Mouse (Mus musculus): ENCODE measurements at regions not wholly inside any gene's neighbourhood (a gene's known extent, or its start where the extent isn't known, plus 50 kb on each side); places are given as distances from the start of the nearest gene placed in this dataset.

GRCm38 (mm10) chr17:83927749-83928387 lies 80.1 kb upstream of the Haao start:
- 75% methylated on average over 6 of the region's 6 CpGs for WGBS
- no peak overlapping the region for H3K9ac ChIP-seq
- no peaks in the 10 kb centered on the region for H3K9me3 ChIP-seq
- no peak overlapping the region for H3K4me2 ChIP-seq
- no peaks in the 10 kb centered on the region for H3K36me3 ChIP-seq
- H3K27ac ChIP-seq = no peak overlapping the region
- H3K27me3 ChIP-seq = no peaks in the 10 kb centered on the region
- no peak for ATAC-seq (ENCODE audit: borderline replicate concordance, extremely low read depth, low FRiP score, low TSS enrichment)
- no peak overlapping the region for H3K4me3 ChIP-seq
- peaks cover 5% of the 10 kb centered on the region; the same call in 1 of the 2 replicates for H3K4me1 ChIP-seq

DNA sequence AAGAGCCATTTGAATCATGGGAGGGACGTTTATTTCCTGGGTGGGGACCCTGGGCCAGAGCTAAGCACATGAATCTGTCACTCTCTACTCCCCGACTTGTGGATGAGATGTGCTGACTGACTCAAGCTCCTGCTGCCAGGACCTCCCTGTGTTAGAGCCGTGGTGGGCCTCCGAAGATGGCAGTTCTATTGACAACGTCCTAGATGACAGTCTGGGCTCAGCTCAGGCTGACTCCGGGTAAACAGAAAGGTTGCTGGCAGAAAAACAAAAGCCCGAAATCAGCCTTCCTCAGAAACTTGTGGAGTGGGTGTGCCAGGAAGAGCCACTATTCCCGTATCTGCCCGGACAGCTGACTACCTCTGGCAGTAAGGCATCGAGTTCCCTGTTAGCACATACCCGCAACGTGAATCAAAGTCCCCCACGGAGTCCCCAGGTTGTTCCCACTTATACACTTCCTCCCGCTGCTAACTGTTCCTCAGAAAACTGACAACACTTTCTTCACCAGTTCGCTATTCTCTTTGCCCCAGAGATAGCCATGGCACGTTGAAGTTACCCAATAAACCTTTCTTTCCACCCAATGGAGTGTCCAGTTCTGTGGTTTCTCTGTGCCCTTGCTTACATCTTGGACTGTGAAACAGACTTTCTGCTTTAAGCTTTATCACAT lies 76.6 kb upstream of the Haao start:
- no peak overlapping the region for H3K4me3 ChIP-seq
- no peaks in the 10 kb centered on the region for H3K36me3 ChIP-seq
- no peak for ATAC-seq (ENCODE audit: borderline replicate concordance, extremely low read depth, low FRiP score, low TSS enrichment)
- H3K9ac ChIP-seq = no peak overlapping the region
- peaks cover 5% of the 10 kb centered on the region; the same call in 1 of the 2 replicates for H3K4me1 ChIP-seq
- 44% methylated on average over 16 of the region's 16 CpGs for WGBS
- H3K9me3 ChIP-seq = no peaks in the 10 kb centered on the region
- no peak overlapping the region for H3K4me2 ChIP-seq
- H3K27ac ChIP-seq = no peak overlapping the region
- H3K27me3 ChIP-seq = no peaks in the 10 kb centered on the region; the same call in 1 of the 2 replicates

DNA sequence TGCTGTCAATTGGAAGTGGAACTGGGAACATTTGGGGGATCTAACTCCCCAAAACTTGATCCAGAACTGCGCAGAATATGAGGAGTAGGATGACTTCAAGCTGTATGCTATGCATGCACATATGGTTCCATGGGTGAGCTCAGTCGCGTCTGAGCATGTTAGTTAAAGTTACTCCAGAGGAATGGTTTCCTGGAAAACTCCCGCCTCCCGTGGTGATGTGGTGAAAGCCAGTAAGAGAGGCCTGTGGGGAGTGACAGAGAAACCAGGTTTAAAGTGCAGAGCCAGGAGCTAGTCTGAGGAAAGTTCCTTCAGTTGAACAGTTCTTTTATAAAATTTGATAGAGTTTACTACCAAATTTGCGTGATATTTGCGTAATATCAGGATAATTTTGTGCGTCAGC lies 73.1 kb upstream of the Haao start:
- H3K9me3 ChIP-seq = no peaks in the 10 kb centered on the region
- H3K27ac ChIP-seq = no peak overlapping the region
- WGBS = 76% methylated on average over 8 of the region's 8 CpGs
- H3K4me1 ChIP-seq = peaks cover 33% of the 10 kb centered on the region
- no peak overlapping the region for H3K4me3 ChIP-seq
- H3K9ac ChIP-seq = no peak overlapping the region
- H3K36me3 ChIP-seq = no peaks in the 10 kb centered on the region
- no peak for ATAC-seq (ENCODE audit: borderline replicate concordance, extremely low read depth, low FRiP score, low TSS enrichment)
- no peak overlapping the region for H3K4me2 ChIP-seq
- H3K27me3 ChIP-seq = no peaks in the 10 kb centered on the region; the same call in 1 of the 2 replicates

DNA sequence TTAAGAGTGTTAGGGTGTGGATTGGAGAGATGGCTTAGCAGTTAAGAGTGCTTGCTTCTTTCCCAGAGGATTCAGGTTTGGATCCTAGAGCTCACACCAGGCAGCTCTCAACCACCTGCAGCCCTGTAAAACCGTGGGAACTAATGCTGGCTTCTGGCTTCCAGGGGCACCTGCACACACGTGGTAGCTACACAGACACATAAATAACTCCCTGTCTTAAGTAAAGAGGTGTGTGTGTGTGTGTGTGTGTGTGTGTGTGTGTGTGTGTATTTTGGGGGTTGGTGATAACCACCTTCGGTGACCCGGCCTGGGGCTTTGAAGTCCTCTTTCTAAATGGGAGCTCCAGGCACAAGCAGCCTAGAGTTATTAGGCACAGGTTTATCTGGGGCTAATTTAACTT lies 72.5 kb upstream of the Haao start:
- Histone ChIP-seq H3K27ac (no peak overlapping the region), H3K27me3 (no peaks in the 10 kb centered on the region; the same call in 1 of the 2 replicates), H3K36me3 (no peaks in the 10 kb centered on the region), H3K9me3 (no peaks in the 10 kb centered on the region), H3K4me2 (no peak overlapping the region), H3K4me3 (no peak overlapping the region), H3K9ac (no peak overlapping the region), H3K4me1 (peaks cover 38% of the 10 kb centered on the region)
- 41% methylated on average over 4 of the region's 4 CpGs for WGBS
- no peak for ATAC-seq (ENCODE audit: borderline replicate concordance, extremely low read depth, low FRiP score, low TSS enrichment)

DNA sequence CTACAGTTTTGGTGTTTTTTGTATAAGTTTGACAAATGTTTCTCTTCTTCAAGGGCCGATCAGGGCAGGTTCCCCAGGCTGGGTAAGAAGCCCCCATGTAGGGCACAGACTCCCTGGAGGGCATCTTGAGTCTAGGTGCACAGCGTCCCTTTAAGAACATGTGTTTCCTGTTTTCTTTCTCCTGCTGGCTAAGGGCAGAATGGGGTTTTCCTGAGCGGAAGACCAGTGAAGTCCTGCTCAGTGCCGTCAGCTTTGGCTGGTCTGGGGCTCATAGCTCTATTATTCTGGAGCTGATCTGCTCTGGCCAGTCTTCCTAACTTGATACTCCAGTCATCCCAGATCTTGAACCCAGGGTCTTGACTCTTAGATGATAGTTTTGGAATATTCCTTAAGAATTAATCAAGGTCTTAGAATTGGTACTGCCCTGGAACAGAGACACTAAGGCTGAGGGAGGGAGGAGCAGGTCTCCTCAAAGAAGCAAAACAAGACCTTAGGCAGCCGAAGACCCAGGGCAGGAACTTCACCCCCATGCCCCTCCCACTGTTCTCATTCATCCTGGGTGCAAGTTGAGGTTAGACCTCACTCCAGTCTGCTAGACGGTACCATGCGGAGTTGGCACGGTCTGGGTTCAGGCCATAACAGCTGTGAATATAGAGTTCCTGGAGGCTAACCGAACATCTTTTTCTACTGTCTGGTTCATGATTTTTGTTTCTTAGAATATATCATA lies 70.8 kb upstream of the Haao start:
- H3K36me3 ChIP-seq = no peaks in the 10 kb centered on the region
- ATAC-seq (ENCODE audit: borderline replicate concordance, extremely low read depth, low FRiP score, low TSS enrichment) = no peak
- no peak overlapping the region for H3K4me3 ChIP-seq
- peaks cover 42% of the 10 kb centered on the region for H3K4me1 ChIP-seq
- 63% methylated on average over 9 of the region's 9 CpGs for WGBS
- H3K27ac ChIP-seq = peak overlapping the region; percentile 57
- H3K9ac ChIP-seq = no peak overlapping the region
- H3K9me3 ChIP-seq = no peaks in the 10 kb centered on the region
- H3K27me3 ChIP-seq = no peaks in the 10 kb centered on the region; the same call in 1 of the 2 replicates
- no peak overlapping the region for H3K4me2 ChIP-seq

GRCm38 (mm10) chr17:83917781-83918180 lies 70.0 kb upstream of the Haao start:
- WGBS = 45% methylated on average over 4 of the region's 4 CpGs
- H3K27me3 ChIP-seq = no peaks in the 10 kb centered on the region; the same call in 1 of the 2 replicates

DNA sequence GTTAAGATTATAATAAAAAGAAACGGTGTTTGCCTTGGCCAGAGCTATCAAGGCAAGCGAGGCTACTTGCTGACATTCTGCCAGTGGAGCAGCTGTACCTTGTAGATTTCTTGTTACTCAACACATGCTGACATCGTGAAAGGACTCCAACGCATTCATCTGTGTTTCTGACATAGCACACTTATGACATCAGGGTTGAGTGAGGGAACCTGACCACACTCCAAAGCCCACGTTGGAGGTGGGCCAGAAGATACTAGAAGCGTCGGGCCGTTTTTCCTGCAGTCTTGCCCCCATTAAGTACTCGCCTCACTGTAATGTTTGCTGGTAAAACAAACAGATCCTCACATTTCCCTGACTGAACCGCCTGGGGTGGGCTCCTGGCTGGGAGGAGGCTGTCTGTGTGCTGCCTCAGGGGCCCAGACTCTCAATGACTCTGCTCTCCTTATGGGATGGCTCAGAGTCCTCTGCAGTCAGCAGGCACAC lies 69.0 kb upstream of the Haao start:
- 2% methylated on average over 10 of the region's 10 CpGs for WGBS
- peak overlapping the region; percentile 76 for H3K27ac ChIP-seq
- peaks cover 46% of the 10 kb centered on the region for H3K4me1 ChIP-seq
- H3K9me3 ChIP-seq = no peaks in the 10 kb centered on the region
- H3K4me3 ChIP-seq = no peak overlapping the region
- ATAC-seq (ENCODE audit: borderline replicate concordance, extremely low read depth, low FRiP score, low TSS enrichment) = peak; percentile 93
- no peak overlapping the region for H3K9ac ChIP-seq
- H3K4me2 ChIP-seq = peak overlapping the region; percentile 14; the same call in 1 of the 2 replicates
- no peaks in the 10 kb centered on the region; the same call in 1 of the 2 replicates for H3K27me3 ChIP-seq
- no peaks in the 10 kb centered on the region for H3K36me3 ChIP-seq

More at GRCm38 (mm10) chr17:83917781-83918180, 70.0 kb upstream of the Haao start:
- Histone ChIP-seq H3K4me3 (no peak overlapping the region), H3K4me2 (no peak overlapping the region), H3K9ac (no peak overlapping the region), H3K27ac (peak overlapping the region; percentile 57; the same call in 1 of the 2 replicates), H3K9me3 (no peaks in the 10 kb centered on the region), H3K4me1 (peaks cover 46% of the 10 kb centered on the region), H3K36me3 (no peaks in the 10 kb centered on the region)
- no peak for ATAC-seq (ENCODE audit: borderline replicate concordance, extremely low read depth, low FRiP score, low TSS enrichment)

- no peak for ATAC-seq (ENCODE audit: borderline replicate concordance, extremely low read depth, low FRiP score, low TSS enrichment)
- Histone ChIP-seq H3K27ac (no peak overlapping the region), H3K9ac (no peak overlapping the region), H3K9me3 (no peaks in the 10 kb centered on the region), H3K4me2 (no peak overlapping the region), H3K36me3 (no peaks in the 10 kb centered on the region), H3K27me3 (no peaks in the 10 kb centered on the region), H3K4me1 (peaks cover 46% of the 10 kb centered on the region), H3K4me3 (no peak overlapping the region)
These were observed 67.3 kb upstream of the Haao start for GRCm38 (mm10) chr17:83915034-83915433.

- Histone ChIP-seq H3K4me2 (no peak overlapping the region), H3K36me3 (no peaks in the 10 kb centered on the region), H3K27ac (no peak overlapping the region), H3K4me3 (no peak overlapping the region), H3K27me3 (no peaks in the 10 kb centered on the region), H3K9me3 (no peaks in the 10 kb centered on the region), H3K4me1 (peaks cover 46% of the 10 kb centered on the region), H3K9ac (no peak overlapping the region)
- ATAC-seq (ENCODE audit: borderline replicate concordance, extremely low read depth, low FRiP score, low TSS enrichment) = no peak
- WGBS = 81% methylated on average over 1 of the region's 1 CpGs
These were observed 66.8 kb upstream of the Haao start for GRCm38 (mm10) chr17:83914603-83915002.

DNA sequence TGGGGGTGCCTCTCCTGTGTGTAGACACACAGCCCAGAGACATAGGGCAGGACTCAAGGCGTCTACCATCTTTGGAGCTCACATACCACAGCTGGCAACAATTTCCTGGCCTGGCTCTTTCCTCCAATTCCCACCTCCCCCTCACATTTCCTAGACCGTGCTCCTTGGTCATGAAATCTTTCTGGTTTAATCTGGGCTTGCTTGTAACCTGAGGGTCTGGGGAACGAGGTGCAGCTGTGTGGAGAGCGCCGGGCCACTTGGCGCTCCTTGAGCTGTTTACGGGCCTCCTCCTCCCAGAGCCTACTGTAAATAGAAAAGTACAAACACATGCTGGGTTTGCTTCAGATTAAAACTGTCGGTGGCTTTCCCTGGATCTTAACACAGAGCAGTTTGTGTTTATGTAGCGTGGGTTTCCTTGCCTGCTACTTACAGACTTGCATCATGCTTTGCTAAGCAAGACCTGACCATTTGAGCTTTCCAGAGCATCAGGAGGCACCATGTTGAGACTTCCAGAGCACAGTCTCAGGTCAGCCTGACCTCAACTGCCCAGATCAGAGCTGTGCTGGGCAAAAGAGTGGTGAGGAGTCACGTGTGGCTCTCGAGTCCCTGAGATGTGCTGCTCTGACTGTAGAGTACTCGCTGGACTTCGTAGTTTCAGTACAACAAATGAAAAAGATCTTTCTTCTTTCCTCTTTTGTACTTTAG lies 66.1 kb upstream of the Haao start:
- Histone ChIP-seq H3K36me3 (no peaks in the 10 kb centered on the region), H3K4me3 (no peak overlapping the region), H3K4me1 (peaks cover 49% of the 10 kb centered on the region), H3K9me3 (no peaks in the 10 kb centered on the region), H3K9ac (no peak overlapping the region), H3K27me3 (no peaks in the 10 kb centered on the region), H3K27ac (peak overlapping the region; percentile 27; the same call in 1 of the 2 replicates), H3K4me2 (no peak overlapping the region)
- 42% methylated on average over 13 of the region's 13 CpGs for WGBS
- ATAC-seq (ENCODE audit: borderline replicate concordance, extremely low read depth, low FRiP score, low TSS enrichment) = no peak

- Histone ChIP-seq H3K4me2 (no peak overlapping the region), H3K4me3 (no peak overlapping the region), H3K27ac (no peak overlapping the region), H3K4me1 (peaks cover 36% of the 10 kb centered on the region), H3K9me3 (no peaks in the 10 kb centered on the region), H3K36me3 (no peaks in the 10 kb centered on the region), H3K27me3 (no peaks in the 10 kb centered on the region), H3K9ac (no peak overlapping the region)
- WGBS = 88% methylated on average over 6 of the region's 6 CpGs
- ATAC-seq (ENCODE audit: borderline replicate concordance, extremely low read depth, low FRiP score, low TSS enrichment) = no peak
These were observed 64.7 kb upstream of the Haao start for GRCm38 (mm10) chr17:83912421-83912820.
